Mouse (Mus musculus): ENCODE data around the gene Mrtfa. TPM values are rescaled to one million over a fixed set of nuclear protein-coding genes. Genes with fewer than 3 reads are reported as not detected.

Mrtfa gene
- total RNA-seq, 2 experiments from 2014 or later: 17.5 to 17.7 TPM

DNA sequence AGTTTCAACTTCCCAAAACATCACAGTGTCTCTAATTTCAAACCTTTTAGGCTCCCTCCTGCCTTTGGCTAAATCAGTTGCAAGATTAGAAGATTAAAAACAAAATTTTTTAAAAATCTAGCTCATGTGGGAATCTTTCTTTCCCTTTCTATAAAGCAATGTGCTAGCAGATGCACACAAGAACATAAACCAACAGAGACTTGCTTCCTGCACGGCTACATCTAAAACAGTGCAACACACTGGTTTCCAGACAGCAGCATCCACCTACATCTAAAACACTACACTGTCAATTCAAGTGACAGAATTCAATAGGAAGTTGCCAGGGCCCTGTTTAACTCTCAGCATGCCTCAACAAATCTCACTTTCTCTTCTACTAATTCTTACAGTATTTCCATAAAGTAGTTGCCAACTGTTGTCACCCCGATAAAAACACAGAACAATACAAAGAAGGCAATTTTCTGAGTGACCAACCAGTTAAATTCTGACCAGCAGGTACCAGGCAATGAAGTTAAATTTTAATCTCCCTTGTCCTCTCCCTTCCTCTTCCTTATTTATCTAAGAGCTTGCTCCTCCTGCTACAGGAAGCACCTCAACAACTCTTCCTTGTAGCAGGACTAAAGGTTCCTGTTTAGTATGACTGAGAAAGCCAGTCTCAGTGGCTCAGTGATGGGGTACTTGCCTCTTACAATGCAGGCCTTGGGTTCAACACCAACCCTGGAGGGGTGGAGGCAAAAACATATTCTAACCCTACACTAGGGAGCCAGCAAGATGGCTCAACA, 35.5 kb downstream of the Mrtfa start:
- no peak for DNase-seq

DNA sequence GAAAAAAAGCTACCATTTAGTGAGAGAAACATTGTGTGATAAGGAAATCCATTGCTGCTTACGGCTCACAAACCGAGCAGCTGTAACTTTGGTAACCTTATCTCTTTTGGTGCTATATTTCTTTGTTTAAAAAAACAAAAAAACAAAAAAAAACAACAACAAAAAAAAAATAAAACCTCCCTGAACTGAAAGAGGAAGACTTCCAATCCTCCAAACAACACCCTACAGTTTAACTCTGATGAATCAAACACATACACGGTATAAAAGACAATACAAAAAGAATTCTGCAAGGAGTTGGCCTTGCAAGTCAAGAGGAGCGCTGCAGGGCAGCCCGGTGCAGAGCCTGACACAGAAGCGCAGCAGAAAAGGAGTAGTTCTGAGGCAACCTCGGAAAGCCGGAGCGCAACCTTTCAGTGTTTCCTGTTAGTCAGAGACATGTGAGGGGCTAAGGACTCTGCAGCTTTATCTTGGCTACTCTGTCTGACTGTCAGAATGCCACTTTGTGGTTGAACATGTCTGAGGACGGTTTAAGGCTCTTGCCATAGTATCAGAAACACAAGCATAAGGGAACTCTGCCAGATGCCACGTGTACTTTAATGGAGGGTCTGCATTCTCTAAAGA, 48.5 kb downstream of the Mrtfa start:
- no peak for DNase-seq

GRCm38 (mm10) chr15:81140004-81140403, 50.6 kb downstream of the Mrtfa start:
- no peak for DNase-seq

DNA sequence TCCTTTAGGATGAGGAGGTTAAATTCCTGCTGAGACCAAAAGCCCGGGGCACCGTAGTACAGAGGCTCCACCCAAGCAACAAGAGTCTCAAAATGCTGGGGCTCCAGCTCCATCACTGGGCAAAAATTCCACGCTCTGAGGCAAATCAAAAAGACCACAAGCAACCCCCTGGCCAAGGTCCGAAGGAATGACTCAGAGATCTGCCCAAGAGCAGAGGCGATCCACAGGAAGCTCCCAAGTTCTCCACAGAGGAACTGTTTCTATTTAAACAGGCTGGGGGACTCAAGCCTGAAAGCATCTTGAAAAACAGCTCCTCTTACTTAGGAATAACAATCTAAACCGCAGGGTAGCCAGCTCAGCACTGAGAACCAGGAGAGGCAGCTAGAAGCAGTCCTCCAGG, 53.3 kb downstream of the Mrtfa start:
- DNase-seq: peak; percentile 31

GRCm38 (mm10) chr15:81133781-81134180, 56.8 kb downstream of the Mrtfa start:
- no peak for DNase-seq

DNA sequence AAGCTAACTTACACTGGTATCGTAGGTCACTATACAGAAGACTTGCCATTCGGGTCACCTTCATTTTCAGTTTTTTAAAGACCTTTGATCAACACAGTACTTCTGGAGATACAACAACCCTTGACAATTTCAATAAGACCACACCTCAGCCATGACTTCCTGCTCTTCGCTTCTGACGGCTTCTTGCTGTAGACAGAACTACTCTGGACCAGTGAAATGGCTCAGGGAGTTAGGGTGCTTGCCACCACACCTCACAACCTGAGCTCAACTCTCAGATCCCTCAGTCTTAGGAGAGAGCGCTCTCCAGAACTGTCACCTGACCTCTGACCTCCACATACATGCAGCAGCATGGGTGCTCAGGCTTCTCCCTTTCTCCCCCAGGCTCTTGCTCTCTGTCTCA, 59.4 kb downstream of the Mrtfa start:
- no peak for DNase-seq

GRCm38 (mm10) chr15:81129970-81130369, 60.6 kb downstream of the Mrtfa start:
- no peak for DNase-seq

GRCm38 (mm10) chr15:81128155-81128838, 62.3 kb downstream of the Mrtfa start:
- DNase-seq: no peak

DNA sequence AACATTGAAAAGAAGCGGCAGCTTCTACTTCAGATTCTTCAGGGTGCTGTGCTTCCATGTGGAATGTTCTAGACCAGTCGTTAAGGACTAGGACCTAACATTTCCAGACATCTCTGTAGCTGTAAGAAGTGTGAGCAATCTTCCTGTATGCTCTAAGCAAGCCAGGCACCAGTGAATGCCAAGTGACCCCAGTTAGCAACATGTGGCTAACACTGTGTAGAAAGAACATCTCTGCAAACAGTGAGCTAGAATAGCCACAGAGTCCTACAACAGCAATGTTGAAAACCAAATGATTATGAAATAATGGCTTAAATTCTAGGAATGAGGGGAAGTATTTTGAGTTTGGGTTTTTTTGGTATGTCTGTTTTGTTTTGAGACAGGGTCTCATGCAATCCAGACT, 66.3 kb downstream of the Mrtfa start:
- DNase-seq: no peak

GRCm38 (mm10) chr15:81123122-81123521, 67.4 kb downstream of the Mrtfa start:
- no peak for DNase-seq

- DNase-seq: no peak
Measured at GRCm38 (mm10) chr15:81122535-81122934, 68.0 kb downstream of the Mrtfa start.

GRCm38 (mm10) chr15:81122078-81122477, 68.5 kb downstream of the Mrtfa start:
- DNase-seq: no peak

GRCm38 (mm10) chr15:81120946-81121345, 69.6 kb downstream of the Mrtfa start:
- DNase-seq: no peak

DNA sequence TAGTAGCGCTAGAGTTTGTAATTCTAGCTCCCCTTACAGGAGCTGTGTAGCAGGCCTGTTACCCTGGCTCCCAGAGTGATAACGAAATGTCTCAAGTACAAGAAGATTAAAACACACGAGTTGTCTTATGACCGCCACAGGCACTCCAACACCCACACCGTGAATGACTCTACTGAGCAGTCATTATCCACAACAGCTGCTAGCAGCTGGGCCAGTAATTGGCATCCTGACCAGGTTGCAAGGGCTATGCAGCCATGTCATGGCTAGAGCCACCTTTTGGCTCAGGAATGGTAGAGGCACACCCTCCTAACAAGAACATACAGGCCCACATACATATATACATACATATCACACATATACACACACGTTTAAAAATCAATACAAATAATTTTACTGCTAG, 70.4 kb downstream of the Mrtfa start:
- DNase-seq: peak; percentile 46

- no peak for DNase-seq
Measured at GRCm38 (mm10) chr15:81118226-81118625, 72.3 kb downstream of the Mrtfa start.

- no peak for DNase-seq
Measured at GRCm38 (mm10) chr15:81112589-81112988, 78.0 kb downstream of the Mrtfa start.

DNA sequence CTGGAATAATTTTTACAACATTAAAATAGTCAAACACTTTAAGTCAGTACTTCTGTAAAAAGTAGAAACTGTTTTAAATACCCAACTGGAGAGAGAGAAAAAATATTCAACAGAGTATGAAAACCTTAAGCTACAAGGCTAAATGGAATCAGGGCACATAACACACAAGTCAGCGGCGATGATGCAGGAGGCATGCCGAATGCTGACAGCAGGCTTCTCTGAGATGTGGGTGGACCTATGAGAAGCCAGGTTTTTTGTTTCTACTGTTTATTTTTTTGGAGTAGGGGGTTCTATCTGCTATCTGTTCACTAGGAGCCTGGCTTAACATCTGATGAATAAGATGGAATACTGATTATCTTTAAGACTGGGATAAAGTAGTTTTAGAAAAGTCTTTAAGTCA, 80.2 kb downstream of the Mrtfa start:
- DNase-seq: no peak

DNA sequence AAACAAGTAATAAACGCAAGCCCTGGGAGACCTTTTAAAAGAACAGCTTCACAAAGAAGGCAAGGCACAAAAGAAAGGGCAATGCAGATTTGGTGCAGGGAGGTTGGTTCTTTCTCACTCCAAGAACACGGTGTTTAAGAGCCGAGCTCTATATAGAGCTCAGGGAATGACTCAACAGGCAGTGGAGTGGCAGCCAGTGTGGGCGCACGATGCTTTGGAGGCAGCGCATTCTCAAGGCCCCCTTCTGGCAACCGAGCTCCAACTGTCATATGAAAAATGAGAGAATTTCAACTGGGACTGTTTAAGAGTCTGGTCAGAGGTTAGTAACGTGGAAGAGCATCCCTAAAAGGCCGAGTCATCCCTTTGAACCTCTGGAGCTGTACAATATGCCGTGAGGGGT, 84.6 kb downstream of the Mrtfa start:
- peak; percentile 19 for DNase-seq

DNA sequence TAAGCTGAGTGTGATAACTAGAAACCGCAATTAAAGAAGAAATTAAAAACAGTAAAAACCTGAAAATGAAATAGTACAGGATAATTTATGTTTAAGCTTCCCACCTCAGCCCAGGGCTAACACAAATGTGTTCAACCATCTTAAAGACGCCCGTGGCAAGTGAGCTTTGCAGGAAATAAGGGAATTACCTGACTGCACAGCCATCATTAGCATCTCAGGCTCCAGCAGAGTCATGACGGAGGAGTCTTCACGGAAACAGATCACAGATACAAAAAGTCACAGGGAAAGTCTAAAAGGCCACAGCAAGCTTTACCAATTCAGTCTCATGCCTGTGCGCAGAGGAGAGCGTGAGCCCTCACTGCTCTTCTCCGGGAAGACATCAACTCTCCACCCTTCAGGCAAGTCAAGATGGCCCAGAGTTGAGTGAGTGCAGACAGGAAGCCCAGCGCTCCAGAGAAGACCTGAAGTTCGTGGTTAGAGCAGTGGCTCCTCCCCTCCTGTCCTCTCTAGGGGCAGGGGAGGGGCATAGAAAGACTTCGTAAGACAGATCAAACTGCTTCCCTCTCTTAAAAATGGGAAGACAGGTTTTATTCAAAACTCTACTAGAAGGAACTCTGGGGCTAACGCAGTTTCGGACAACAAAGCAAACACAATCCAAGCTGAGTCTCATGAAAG, 85.8 kb downstream of the Mrtfa start:
- peak; percentile 18 for DNase-seq

DNA sequence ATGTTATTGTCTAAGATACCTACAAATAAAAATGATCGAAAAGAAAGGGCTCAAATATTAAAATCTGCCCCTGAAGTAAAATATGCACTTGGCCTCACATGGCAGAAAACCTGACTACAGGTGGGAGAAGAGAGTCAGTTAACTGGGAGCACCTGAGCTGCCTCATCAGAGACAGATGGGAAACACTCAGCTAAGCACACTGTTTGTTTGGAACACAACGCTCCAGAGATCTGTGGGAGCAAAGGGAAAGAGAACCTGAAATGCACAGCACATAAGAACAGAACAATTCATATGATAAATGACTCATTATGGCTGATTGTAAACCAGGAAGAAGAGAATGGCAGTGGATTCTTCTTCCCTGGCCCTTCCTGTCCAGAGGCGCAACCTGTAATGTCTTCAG, 87.1 kb downstream of the Mrtfa start:
- DNase-seq: no peak

DNA sequence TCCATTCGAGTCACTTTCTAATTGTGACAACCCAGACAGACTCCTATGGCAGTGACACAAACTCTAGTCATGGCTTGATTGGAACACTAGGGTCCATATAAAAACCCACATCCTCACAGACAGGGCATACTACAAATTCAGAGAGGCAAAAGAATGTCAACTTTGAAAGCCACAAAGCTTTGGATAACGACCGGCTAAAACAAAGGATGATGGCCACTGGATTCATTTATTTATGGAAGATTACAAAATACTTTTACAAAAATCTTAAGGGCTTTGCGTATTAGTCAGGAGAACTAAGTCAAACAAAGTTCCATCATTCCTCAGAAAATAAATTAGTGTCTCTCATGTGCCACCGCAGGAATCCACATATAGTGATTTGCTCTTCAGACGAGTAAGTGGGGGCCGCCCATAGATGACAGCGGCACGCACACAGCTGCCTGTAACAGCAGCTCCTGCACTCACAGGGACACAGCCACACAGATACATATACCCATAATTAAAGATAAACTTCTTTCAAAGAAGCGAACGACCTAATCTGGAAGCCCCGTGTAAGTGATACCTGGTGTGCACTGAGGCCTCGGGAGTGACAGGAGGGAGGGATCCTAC, 88.2 kb downstream of the Mrtfa start:
- no peak for DNase-seq

GRCm38 (mm10) chr15:81101316-81101715, 89.2 kb downstream of the Mrtfa start:
- no peak for DNase-seq

DNA sequence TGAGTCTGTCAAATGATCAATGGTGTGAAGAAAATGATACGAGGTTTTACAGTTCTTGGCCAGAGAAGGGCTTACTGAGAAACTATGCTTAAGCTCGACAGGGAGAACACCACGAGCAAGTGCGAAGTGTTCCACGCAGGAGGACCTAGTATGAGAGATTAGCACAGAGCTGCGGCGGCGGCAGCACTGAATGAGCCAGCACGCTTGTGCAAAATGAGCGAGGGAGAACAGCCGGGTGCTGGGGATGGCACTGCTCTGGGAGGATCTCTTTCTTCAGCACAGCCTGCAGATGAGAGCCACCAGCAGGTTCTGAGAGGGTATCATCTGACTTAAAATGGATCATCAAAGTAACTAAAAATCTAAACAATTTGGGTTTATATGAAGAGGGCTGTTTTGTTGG, 91.3 kb downstream of the Mrtfa start:
- DNase-seq: no peak
